Mouse (Mus musculus) T-helper 1 cell (primary cell): ENCODE data around the gene Rabep2.

Source experiments
- in situ Hi-C: fragments of 300-600 bp; cut with MboI, MseI; formaldehyde crosslinking; loops from one replicate; pipeline ENCODE4 v1.15.1; 2025; ENCODE audit warnings: high pct_unique_total_duplicates

The Rabep2 gene

GRCm38 (mm10) chr7:126491973-126492372 lies 63.4 kb downstream of the Rabep2 start:
- in situ Hi-C loops, result no loop called here

- in situ Hi-C loops, result no loop called here
These were observed 65.6 kb downstream of the Rabep2 start for GRCm38 (mm10) chr7:126494120-126494519.

GRCm38 (mm10) chr7:126496475-126496874 lies 67.9 kb downstream of the Rabep2 start:
- in situ Hi-C loops, result loop anchor here (5.0 kb wide), 1 partner anchor 66 kb away; no protein-coding TSS in a partner anchor

- in situ Hi-C loops, result loop anchor here (5.0 kb wide), 1 partner anchor 64 kb away; no protein-coding TSS in a partner anchor
These were observed 69.4 kb downstream of the Rabep2 start for GRCm38 (mm10) chr7:126497966-126498365.
